Mouse (Mus musculus) intestine, postnatal 0 days (tissue): ENCODE data around the gene Usp3. TPM values are rescaled to one million over a fixed set of nuclear protein-coding genes. Genes with fewer than 3 reads are reported as not detected.

Source experiments
- ATAC-seq: fragments of 200-750 bp; cut with Nextera tagmentation; 2 replicates; pipeline ENCODE4 v1.8.0; 2017; ENCODE audit warnings: mild to moderate bottlenecking, moderate TSS enrichment, moderate library complexity
- H3K27ac ChIP-seq: fragments of 300-500 bp; sonication (generic); 2 replicates; pipeline ENCODE4 v1.5.1; 2014; ENCODE audit warnings: mild to moderate bottlenecking, low read depth, low read length, moderate library complexity
- H3K27me3 ChIP-seq: fragments of 300-500 bp; sonication (generic); replicated peaks from 2 replicates; pipeline ENCODE4 v1.6.1; 2014; ENCODE audit warnings: low read length, mixed read lengths; ENCODE audit not compliant: control insufficient read depth, insufficient read depth
- H3K36me3 ChIP-seq: fragments of 300-500 bp; sonication (generic); 2 replicates; pipeline ENCODE4 v1.6.1; 2014; ENCODE audit warnings: mild to moderate bottlenecking, moderate library complexity; ENCODE audit not compliant: control insufficient read depth, insufficient read depth
- H3K4me1 ChIP-seq: fragments of 300-500 bp; sonication (generic); replicated peaks from 2 replicates; pipeline ENCODE4 v1.6.1; 2014; ENCODE audit warnings: antibody characterized with exemption, low read length, mixed read lengths; ENCODE audit not compliant: control insufficient read depth, insufficient read depth
- H3K4me2 ChIP-seq: fragments of 300-500 bp; sonication (generic); replicated peaks from 2 replicates; pipeline ENCODE4 v1.6.1; 2014; ENCODE audit warnings: low read depth, mild to moderate bottlenecking, moderate library complexity
- H3K4me3 ChIP-seq: fragments of 300-500 bp; sonication (generic); 2 replicates; pipeline ENCODE4 v1.5.1; 2014; ENCODE audit warnings: low read depth, low read length
- H3K9ac ChIP-seq: fragments of 300-500 bp; sonication (generic); 2 replicates; pipeline ENCODE4 v1.6.1; 2014; ENCODE audit warnings: mild to moderate bottlenecking, low read depth, low read length
- H3K9me3 ChIP-seq: fragments of 300-500 bp; sonication (generic); 2 replicates; pipeline ENCODE4 v1.6.1; 2016; ENCODE audit warnings: mixed run types; ENCODE audit not compliant: control insufficient read depth
- CTCF ChIP-seq: sonication (generic); IDR thresholded peaks from 2 replicates; pipeline ENCODE4 v1.5.1; 2016; ENCODE audit warnings: low read depth, mild to moderate bottlenecking, control low read depth, antibody characterized with exemption, moderate library complexity
- WGBS: fragments of 180-500 bp; shearing (Covaris S2); extraction: QIAGEN DNeasy Blood & Tissue Kit; methylation state at CpG from one replicate; pipeline ENCODE4 v1.1.7; 2014; 5-methylcytosine and 5-hydroxymethylcytosine counted together
- polyA plus RNA-seq: library from polyadenylated mRNA; unstranded; fragments of >200 nt; fragmentation: Nextera tagmentation; extraction: Ambion mirVana; gene quantifications from 2 replicates; pipeline ENCODE4 v1.2.1, GENCODE M21; 2015

Gene Usp3
- polyA plus RNA-seq, 1 experiment from 2014 or later = 63.5 TPM

DNA sequence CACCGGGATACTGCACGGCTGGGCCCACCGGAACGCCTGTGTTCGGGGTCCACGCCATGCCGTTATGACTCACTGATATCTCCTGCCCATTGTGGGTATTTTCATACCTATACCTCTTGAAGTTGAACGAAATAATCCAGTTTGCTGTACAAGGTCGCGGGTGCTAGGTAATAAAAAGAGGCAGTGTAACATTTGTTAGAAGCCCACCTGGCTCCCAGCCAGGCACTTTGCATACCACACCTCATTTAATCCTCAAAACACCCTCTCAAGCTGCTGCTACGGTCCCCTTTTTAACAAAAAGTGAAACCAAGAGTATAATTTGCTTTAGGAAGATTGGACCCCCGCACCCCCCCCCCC, 649 bp upstream of the Usp3 start:
- peak overlapping the region; percentile 79 for H3K4me2 ChIP-seq
- no peak for TF ChIP-seq CTCF
- WGBS = 4% methylated on average over 12 of the region's 12 CpGs
- H3K27ac ChIP-seq = peak overlapping the region; percentile 99
- no peak for ATAC-seq
- peak overlapping the region; percentile 100 for H3K9ac ChIP-seq
- no peaks in the 10 kb centered on the region for H3K9me3 ChIP-seq
- peaks cover 9% of the 10 kb centered on the region for H3K4me1 ChIP-seq
- no peaks in the 10 kb centered on the region for H3K27me3 ChIP-seq
- H3K36me3 ChIP-seq = no peaks in the 10 kb centered on the region
- H3K4me3 ChIP-seq = peak overlapping the region; percentile 97

DNA sequence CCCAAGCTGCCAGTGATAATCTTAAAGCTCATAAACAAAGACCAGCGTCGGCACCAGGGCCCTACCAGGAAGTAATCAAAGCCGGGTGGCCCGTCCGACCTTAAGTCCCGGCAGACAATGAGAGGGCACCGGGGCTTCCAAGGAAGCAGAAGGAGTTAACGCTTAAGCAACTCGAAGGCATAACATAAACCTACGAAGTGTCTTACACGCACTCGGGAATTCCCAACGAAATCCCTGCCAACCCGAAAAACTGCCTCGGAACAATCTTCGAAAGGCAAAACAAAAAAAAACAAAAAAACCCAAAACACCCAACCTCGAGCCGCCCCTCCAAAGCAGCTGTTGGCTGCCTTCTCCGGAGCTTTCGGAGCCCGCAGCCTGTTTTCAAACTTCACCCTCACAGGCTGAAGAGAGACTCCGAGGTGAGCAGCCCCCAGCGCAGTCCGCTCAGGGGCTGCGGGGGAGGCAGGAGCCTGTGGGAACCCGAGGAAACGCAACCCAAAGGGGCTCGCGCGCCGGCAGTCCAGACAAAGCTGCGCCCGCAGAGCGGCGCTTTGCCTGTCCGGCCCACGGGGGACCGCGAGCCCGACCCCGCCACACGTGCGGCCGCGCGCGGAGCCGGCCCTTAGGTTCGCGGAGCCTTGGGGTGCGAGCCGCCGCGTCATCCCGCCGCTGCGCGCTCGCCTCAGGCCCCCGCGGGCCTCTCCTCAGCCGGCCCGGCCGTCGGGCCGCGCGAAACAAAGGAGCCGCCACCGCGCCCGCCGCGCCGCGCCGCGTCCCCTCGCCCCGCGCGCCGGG, 894 bp downstream of the Usp3 start:
- no peak for TF ChIP-seq CTCF
- Histone ChIP-seq H3K27me3 (no peaks in the 10 kb centered on the region), H3K4me3 (peak overlapping the region; percentile 97), H3K27ac (peak overlapping the region; percentile 99), H3K4me2 (peak overlapping the region; percentile 79), H3K4me1 (peaks cover 9% of the 10 kb centered on the region), H3K9me3 (no peaks in the 10 kb centered on the region), H3K36me3 (no peaks in the 10 kb centered on the region), H3K9ac (peak overlapping the region; percentile 100)
- ATAC-seq = peak; percentile 47
- WGBS = under 1% methylated on average over 43 of the region's 83 CpGs

DNA sequence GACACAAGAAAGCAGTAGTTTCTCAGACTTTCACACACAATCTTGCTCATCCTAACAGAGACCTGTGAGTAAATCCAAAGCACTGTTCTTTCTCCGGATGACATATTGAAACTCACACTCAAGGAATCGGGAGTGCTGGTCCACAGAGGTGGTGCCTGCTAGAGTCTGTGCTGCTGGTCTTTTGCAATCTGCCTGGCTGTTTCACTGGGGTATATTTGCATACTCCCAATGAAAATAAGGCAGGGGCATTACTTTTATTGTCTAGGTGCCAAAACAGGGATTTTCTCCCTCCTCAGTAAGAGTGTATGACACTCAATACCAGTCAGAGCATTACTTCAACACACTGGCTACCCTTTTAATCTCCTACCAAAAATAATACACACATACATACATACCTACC, 2.9 kb downstream of the Usp3 start:
- Histone ChIP-seq H3K9ac (no peak overlapping the region), H3K27ac (no peak overlapping the region), H3K4me3 (peak overlapping the region; percentile 4; the same call in 1 of the 2 replicates), H3K36me3 (no peaks in the 10 kb centered on the region), H3K9me3 (no peaks in the 10 kb centered on the region), H3K4me1 (peaks cover 12% of the 10 kb centered on the region), H3K4me2 (peak overlapping the region; percentile 79), H3K27me3 (no peaks in the 10 kb centered on the region)
- 32% methylated on average over 2 of the region's 2 CpGs for WGBS
- ATAC-seq = no peak
- no peak for TF ChIP-seq CTCF

DNA sequence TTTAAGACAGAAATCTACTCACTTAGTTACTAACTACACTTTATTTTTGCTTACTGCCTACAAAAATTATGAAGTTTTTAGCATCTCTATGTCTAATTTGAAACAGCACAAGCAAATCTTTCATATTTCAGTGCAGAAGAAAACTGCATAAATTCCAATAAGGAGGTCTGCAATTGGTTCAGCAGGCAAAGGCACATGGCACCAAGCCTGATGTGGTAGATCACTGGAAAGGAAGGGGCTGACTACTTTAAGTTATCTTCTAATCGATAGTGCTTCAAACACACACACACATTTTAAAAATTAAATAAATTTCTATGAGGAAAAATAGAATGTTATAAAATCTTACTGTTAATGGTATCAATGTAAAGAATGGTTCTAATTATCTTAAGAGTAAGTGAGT, 5.9 kb downstream of the Usp3 start:
- H3K9ac ChIP-seq = no peak overlapping the region
- H3K4me3 ChIP-seq = no peak overlapping the region
- ATAC-seq = no peak
- H3K36me3 ChIP-seq = no peaks in the 10 kb centered on the region
- no peaks in the 10 kb centered on the region for H3K9me3 ChIP-seq
- no peak for TF ChIP-seq CTCF
- H3K4me2 ChIP-seq = no peak overlapping the region
- peaks cover 12% of the 10 kb centered on the region for H3K4me1 ChIP-seq
- whole genome bisulfite sequencing = 79% methylated on average over 1 of the region's 1 CpGs
- no peak overlapping the region for H3K27ac ChIP-seq
- no peaks in the 10 kb centered on the region for H3K27me3 ChIP-seq

DNA sequence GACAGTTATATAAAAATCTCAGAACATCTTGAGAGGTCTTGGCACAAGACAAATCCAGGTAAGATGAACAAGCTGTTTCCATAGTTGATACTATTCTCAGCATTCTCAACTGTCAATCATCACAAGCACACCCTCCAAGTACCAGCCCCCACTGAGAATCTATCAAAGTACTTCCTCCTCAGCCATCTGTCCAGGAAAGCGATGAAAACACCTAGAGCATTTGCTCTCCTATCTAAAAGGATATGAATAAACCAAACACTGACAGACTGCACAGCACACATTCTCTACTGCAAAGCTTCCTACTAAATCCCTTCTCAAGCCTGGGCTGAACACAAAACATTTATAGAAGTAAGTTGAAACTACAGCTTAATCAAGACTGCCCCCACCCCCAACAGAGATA, 6.4 kb downstream of the Usp3 start:
- WGBS = 16% methylated on average over 1 of the region's 1 CpGs
- H3K4me1 ChIP-seq = peaks cover 12% of the 10 kb centered on the region
- H3K4me2 ChIP-seq = peak overlapping the region; percentile 30; the same call in 1 of the 2 replicates
- H3K36me3 ChIP-seq = no peaks in the 10 kb centered on the region
- no peaks in the 10 kb centered on the region for H3K9me3 ChIP-seq
- peak; percentile 72; the same call in 1 of the 2 replicates for ATAC-seq
- no peak overlapping the region for H3K4me3 ChIP-seq
- TF ChIP-seq CTCF = no peak
- peak overlapping the region; percentile 31; the same call in 1 of the 2 replicates for H3K27ac ChIP-seq
- no peak overlapping the region for H3K9ac ChIP-seq
- H3K27me3 ChIP-seq = no peaks in the 10 kb centered on the region

DNA sequence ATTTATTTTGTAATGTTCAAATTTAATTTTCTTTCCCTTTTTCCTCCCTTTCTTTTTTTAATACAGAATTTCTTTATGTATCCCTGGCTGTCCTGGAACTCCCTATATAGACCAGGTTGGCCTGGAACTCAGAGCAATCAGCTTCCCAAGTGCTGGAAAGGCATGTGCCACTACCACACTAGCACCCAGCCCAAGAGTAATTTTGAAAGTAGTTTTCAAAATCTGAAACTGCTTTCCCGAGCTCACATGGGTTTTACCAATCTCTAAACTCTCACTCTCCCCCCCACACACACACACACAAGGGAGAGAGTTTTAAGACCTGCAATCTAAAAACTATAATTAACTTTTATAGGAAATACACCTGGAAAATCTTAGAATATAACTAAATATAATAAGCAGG, 7.8 kb downstream of the Usp3 start:
- peaks cover 7% of the 10 kb centered on the region; the same call in 1 of the 2 replicates for H3K4me1 ChIP-seq
- TF ChIP-seq CTCF = no peak
- no peak overlapping the region for H3K27ac ChIP-seq
- no peak overlapping the region for H3K9ac ChIP-seq
- WGBS = 44% methylated on average over 1 of the region's 1 CpGs
- ATAC-seq = no peak
- H3K4me3 ChIP-seq = no peak overlapping the region
- H3K9me3 ChIP-seq = no peaks in the 10 kb centered on the region
- H3K27me3 ChIP-seq = no peaks in the 10 kb centered on the region
- no peaks in the 10 kb centered on the region for H3K36me3 ChIP-seq
- H3K4me2 ChIP-seq = no peak overlapping the region
